Mouse (Mus musculus) midbrain, postnatal 0 days (tissue): Measurements from ENCODE around the gene Adamts8. TPM values are rescaled to one million over a fixed set of nuclear protein-coding genes. Genes with fewer than 3 reads are reported as not detected.

ENCODE experiments used
- ATAC-seq: fragments of 200-750 bp; cut with Nextera tagmentation; 2 replicates; pipeline ENCODE4 v1.8.0; 2017; ENCODE audit warnings: moderate number of reproducible peaks, mild to moderate bottlenecking, moderate TSS enrichment, moderate library complexity; ENCODE audit not compliant: low FRiP score
- DNase-seq: peaks from one replicate; pipeline ENCODE4 v3.0.0-alpha.2; 2015; ENCODE audit warnings: low spot score
- H3K27ac ChIP-seq: fragments of 300-500 bp; sonication (generic); 2 replicates; pipeline ENCODE4 v1.5.1; 2014; ENCODE audit warnings: low read depth, mild to moderate bottlenecking, low read length, mixed read lengths
- H3K27me3 ChIP-seq: fragments of 300-500 bp; sonication (generic); 2 replicates; pipeline ENCODE4 v1.6.1; 2014; ENCODE audit warnings: low read length, control low read depth, mixed read lengths; ENCODE audit not compliant: insufficient read depth
- H3K36me3 ChIP-seq: fragments of 300-500 bp; sonication (generic); 2 replicates; pipeline ENCODE4 v1.6.1; 2014; ENCODE audit warnings: low read length, control low read depth, mixed read lengths; ENCODE audit not compliant: insufficient read depth
- H3K4me1 ChIP-seq: fragments of 300-500 bp; sonication (generic); 2 replicates; pipeline ENCODE4 v1.6.1; 2014; ENCODE audit warnings: mild to moderate bottlenecking, control low read depth, antibody characterized with exemption, low read length, mixed read lengths; ENCODE audit not compliant: insufficient read depth
- H3K4me2 ChIP-seq: fragments of 300-500 bp; sonication (generic); 2 replicates; pipeline ENCODE4 v1.6.1; 2014; ENCODE audit warnings: low read depth, mild to moderate bottlenecking, low read length, mixed read lengths; ENCODE audit not compliant: poor library complexity, severe bottlenecking
- H3K4me3 ChIP-seq: fragments of 300-500 bp; sonication (generic); 2 replicates; pipeline ENCODE4 v1.5.1; 2014; ENCODE audit warnings: low read depth, mild to moderate bottlenecking, low read length, moderate library complexity
- H3K9ac ChIP-seq: fragments of 300-500 bp; sonication (generic); replicated peaks from 2 replicates; pipeline ENCODE4 v1.6.1; 2014; ENCODE audit warnings: mild to moderate bottlenecking, low read length, moderate library complexity, mixed read lengths; ENCODE audit not compliant: poor library complexity, severe bottlenecking
- H3K9me3 ChIP-seq: fragments of 300-500 bp; sonication (generic); 2 replicates; pipeline ENCODE4 v1.6.1; 2016; ENCODE audit warnings: low read length, control low read depth
- CTCF ChIP-seq: IDR thresholded peaks from 2 replicates; pipeline ENCODE4 v1.5.1; 2016; ENCODE audit warnings: antibody characterized with exemption, mild to moderate bottlenecking
- WGBS: fragments of 180-500 bp; shearing (Covaris S2); extraction: QIAGEN DNeasy Blood & Tissue Kit; methylation state at CpG from one replicate; pipeline ENCODE4 v1.1.7; 2014; 5-methylcytosine and 5-hydroxymethylcytosine counted together
- polyA plus RNA-seq: library from polyadenylated mRNA; unstranded; fragments of >200 nt; fragmentation: Nextera tagmentation; extraction: Ambion mirVana; gene quantifications from 2 replicates; pipeline ENCODE4 v1.2.1, GENCODE M21; 2015
- total RNA-seq: library from RNA; depleted of rRNA; stranded (reverse); fragments of >200 nt; gene quantifications from 2 replicates; pipeline ENCODE4 v1.2.3, GENCODE M21; 2014

The Adamts8 gene
- total and polyA plus RNA-seq, 2 experiments from 2014 or later: 1.2 to 3.0 TPM

DNA sequence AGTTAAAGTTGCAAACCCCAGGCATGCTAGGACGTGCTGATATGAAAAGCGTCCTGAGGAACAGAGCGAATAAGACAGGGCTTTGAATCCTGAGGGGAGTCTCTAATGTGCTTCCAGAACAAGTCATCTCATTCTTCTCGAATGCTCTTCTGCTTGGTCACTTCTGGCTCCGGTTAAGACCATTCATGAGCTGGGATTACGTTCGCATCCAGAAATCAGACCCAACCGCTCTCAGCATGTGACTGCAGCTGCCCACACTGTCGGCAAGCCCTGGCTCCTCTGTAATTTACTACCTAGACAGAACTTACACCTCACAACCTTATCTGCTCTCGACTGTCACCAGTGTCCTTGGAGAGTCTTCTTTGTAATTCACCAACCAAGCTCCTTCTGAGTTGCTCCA is 58.3 kb downstream of the Adamts8 start:
- 76% methylated on average over 10 of the region's 10 CpGs for WGBS
- H3K9ac ChIP-seq: no peak overlapping the region
- DNase-seq: no peak
- ATAC-seq: no peak
- TF ChIP-seq CTCF: no peak
- no peak overlapping the region for H3K4me2 ChIP-seq
- no peaks in the 10 kb centered on the region for H3K9me3 ChIP-seq
- H3K36me3 ChIP-seq: no peaks in the 10 kb centered on the region
- no peak overlapping the region for H3K4me3 ChIP-seq
- H3K27me3 ChIP-seq: no peaks in the 10 kb centered on the region
- H3K27ac ChIP-seq: no peak overlapping the region
- no peaks in the 10 kb centered on the region for H3K4me1 ChIP-seq

GRCm38 (mm10) chr9:31002528-31002927 is 60.2 kb downstream of the Adamts8 start:
- 84% methylated on average over 4 of the region's 4 CpGs for WGBS

GRCm38 (mm10) chr9:31009334-31009733 is 67.0 kb downstream of the Adamts8 start:
- Histone ChIP-seq H3K9ac (no peak overlapping the region), H3K4me2 (no peak overlapping the region), H3K4me1 (no peaks in the 10 kb centered on the region), H3K9me3 (no peaks in the 10 kb centered on the region), H3K27ac (no peak overlapping the region), H3K27me3 (no peaks in the 10 kb centered on the region), H3K4me3 (no peak overlapping the region), H3K36me3 (no peaks in the 10 kb centered on the region)
- WGBS: 83% methylated on average over 2 of the region's 2 CpGs
- no peak for TF ChIP-seq CTCF
- no peak for ATAC-seq
- no peak for DNase-seq

More at GRCm38 (mm10) chr9:31002528-31002927, 60.2 kb downstream of the Adamts8 start:
- no peaks in the 10 kb centered on the region for H3K36me3 ChIP-seq
- ATAC-seq (no peak), DNase-seq (no peak)
- H3K4me1 ChIP-seq: no peaks in the 10 kb centered on the region
- no peak overlapping the region for H3K27ac ChIP-seq
- H3K4me3 ChIP-seq: no peak overlapping the region
- H3K9me3 ChIP-seq: no peaks in the 10 kb centered on the region
- no peak for TF ChIP-seq CTCF
- H3K4me2 ChIP-seq: no peak overlapping the region
- no peaks in the 10 kb centered on the region for H3K27me3 ChIP-seq
- H3K9ac ChIP-seq: no peak overlapping the region

DNA sequence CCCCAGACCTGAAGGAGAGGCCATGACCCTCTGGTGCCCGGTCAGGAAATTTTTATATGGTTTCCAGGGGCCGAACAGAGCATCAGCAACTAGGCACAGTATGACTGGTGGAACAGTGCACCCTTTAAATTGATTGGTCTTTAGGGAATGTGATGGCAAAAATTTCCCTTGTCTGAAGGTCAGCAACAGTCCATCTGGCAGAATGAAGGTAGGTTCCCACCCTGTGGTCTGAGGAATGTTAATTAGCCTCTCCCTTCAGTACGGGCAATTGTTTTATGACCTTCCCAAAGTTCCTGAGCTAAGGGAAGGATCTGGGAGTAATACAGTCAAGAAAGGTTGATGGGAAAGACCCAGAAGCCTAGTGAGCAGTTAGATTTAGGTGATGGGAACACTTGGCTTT is 67.7 kb downstream of the Adamts8 start:
- Histone ChIP-seq H3K27ac (no peak overlapping the region), H3K36me3 (no peaks in the 10 kb centered on the region), H3K4me3 (no peak overlapping the region), H3K4me2 (no peak overlapping the region), H3K9me3 (no peaks in the 10 kb centered on the region), H3K27me3 (no peaks in the 10 kb centered on the region), H3K4me1 (no peaks in the 10 kb centered on the region), H3K9ac (no peak overlapping the region)
- TF ChIP-seq CTCF: no peak
- 86% methylated on average over 3 of the region's 3 CpGs for WGBS
- ATAC-seq (no peak), DNase-seq (no peak)

- DNase-seq (no peak), ATAC-seq (no peak)
- Histone ChIP-seq H3K4me3 (no peak overlapping the region), H3K9ac (no peak overlapping the region), H3K27ac (no peak overlapping the region), H3K27me3 (no peaks in the 10 kb centered on the region), H3K4me2 (no peak overlapping the region), H3K36me3 (no peaks in the 10 kb centered on the region), H3K4me1 (no peaks in the 10 kb centered on the region), H3K9me3 (no peaks in the 10 kb centered on the region)
- 79% methylated on average over 3 of the region's 3 CpGs for WGBS
- TF ChIP-seq CTCF: no peak
Observed at GRCm38 (mm10) chr9:31010749-31011148, 68.4 kb downstream of the Adamts8 start.

- H3K9me3 ChIP-seq: no peaks in the 10 kb centered on the region
- H3K36me3 ChIP-seq: no peaks in the 10 kb centered on the region
- H3K4me1 ChIP-seq: no peaks in the 10 kb centered on the region
- H3K27me3 ChIP-seq: no peaks in the 10 kb centered on the region
- H3K4me2 ChIP-seq: no peak overlapping the region
- H3K27ac ChIP-seq: no peak overlapping the region
- no peak overlapping the region for H3K4me3 ChIP-seq
- TF ChIP-seq CTCF: no peak
- DNase-seq (no peak), ATAC-seq (no peak)
- WGBS: 33% methylated on average over 1 of the region's 1 CpGs
- no peak overlapping the region for H3K9ac ChIP-seq
Observed at GRCm38 (mm10) chr9:31011533-31011932, 69.2 kb downstream of the Adamts8 start.
